8 mouse cellular contexts compared by ENCODE assay signal in genomic region chr3:153724701-153725668, GRCm38 (mm10). TPM values are rescaled to one million over a fixed set of nuclear protein-coding genes. Genes with fewer than 3 reads are reported as not detected.
DNase-seq lines count a peak whose midpoint lies in the region; ATAC-seq and TF ChIP-seq lines count a peak whose summit lies in the region.

Gene St6galnac3, minus strand, starts transcription at chr3:153725174.

- peak within 1 kb of the TSS; percentile 68 for H3K9ac ChIP-seq in forebrain, embryonic 15.5 days (replicated peaks)

- H3K4me1 ChIP-seq in G1E (ENCODE audit: insufficient read depth, low read depth, low read length), result peaks cover 58% of the 10 kb centered on the region
- H3K4me1 ChIP-seq in forebrain, embryonic 15.5 days, result peaks cover 19% of the 10 kb centered on the region

- H3K4me2 ChIP-seq in forebrain, embryonic 15.5 days (replicated peaks), result peak within 1 kb of the TSS; percentile 90

- intact Hi-C loops in heart, postnatal 25 days (cut with DNase I), result loop anchor here (5.0 kb wide), 2 partner anchors 63 to 82 kb away; no protein-coding TSS in a partner anchor

- DNase-seq in G1E (ENCODE audit: low spot score), result peak; percentile 80
- peak; percentile 69 for DNase-seq in cerebellum, adult 11-12 months
- peak; percentile 62 for DNase-seq in heart, postnatal 25 days (ENCODE audit: low spot score)
- peak; percentile 78 to 86 for DNase-seq in layer of hippocampus, adult 18-20 months (ENCODE audit: low spot score in 2 of 2)
- DNase-seq in lung, adult 18-20 months, result peak; percentile 75 to 78
- DNase-seq in testis, postnatal 14 days (ENCODE audit: low spot score), result peak; percentile 83

- H3K9me3 ChIP-seq in G1E (replicated peaks), result no peaks in the 10 kb centered on the region
- no peaks in the 10 kb centered on the region for H3K9me3 ChIP-seq in forebrain, embryonic 15.5 days

- peak within 1 kb of the TSS; percentile 72 for H3K27ac ChIP-seq in forebrain, embryonic 15.5 days (replicated peaks)

- 2% methylated on average over 56 of the region's 56 CpGs for whole genome bisulfite sequencing in forebrain, embryonic 15.5 days

- peaks cover 14% of the 10 kb centered on the region for H3K36me3 ChIP-seq in G1E (replicated peaks)
- H3K36me3 ChIP-seq in forebrain, embryonic 15.5 days, result no peaks in the 10 kb centered on the region

- H3K4me3 ChIP-seq in G1E (ENCODE audit: low read depth, low read length), result peak within 1 kb of the TSS; percentile 88
- H3K4me3 ChIP-seq in forebrain, embryonic 15.5 days, result peak within 1 kb of the TSS; percentile 56

- ATAC-seq in G1E (ENCODE audit: extremely low read depth, insufficient number of reproducible peaks, low FRiP score, poor library complexity, severe bottlenecking), result peak; percentile 79
- ATAC-seq in forebrain, embryonic 15.5 days (replicated peaks), result peak; percentile 99
- ATAC-seq in neutrophil, adult 5-6 weeks (ENCODE audit: extremely low read depth, insufficient number of reproducible peaks, low FRiP score, poor library complexity, severe bottlenecking), result peak; percentile 30; the same call in 1 of the 2 replicates

- no peaks in the 10 kb centered on the region for H3K27me3 ChIP-seq in G1E (ENCODE audit: insufficient read depth, low read length)
- H3K27me3 ChIP-seq in forebrain, embryonic 15.5 days, result no peaks in the 10 kb centered on the region

- TF ChIP-seq CTCF in G1E (IDR thresholded peaks at IDR 0.05; ENCODE audit: low read depth, low read length), result no peak; the same call in 1 of the 2 replicates

RNA-seq across cellular contexts. Expression of gene St6galnac3, which starts in this region (rescaled TPM):
- total RNA-seq in G1E (2014; fragmentation: Nextera tagmentation) (55.9 and 62.8 TPM in 2 replicates), G1E (2017) (45.7 and 55.2 TPM in 2 replicates)
- 1.3 and 1.4 TPM in 2 replicates for polyA plus RNA-seq in G1E (2012)
- 24.4 and 24.5 TPM in 2 replicates for polyA plus RNA-seq in forebrain, embryonic 15.5 days (2015; fragmentation: Nextera tagmentation; extraction: Ambion mirVana)
- 1 to 10 TPM; 4.4 to 7.5 TPM for total RNA-seq in heart, postnatal 25 days (2021)
- total RNA-seq in layer of hippocampus, adult 18-20 months (2021), result 10 to 100 TPM; 24.7 to 27.0 TPM
- total RNA-seq in neutrophil, adult 5-6 weeks (2017), result 6.8 and 9.2 TPM in 2 replicates

Comparison
In these comparisons a context has a peak if more than half of its experiments do, and no peak if none do; other contexts are left out.
1. Peak in every context shown above with its lines: DNase-seq, ATAC-seq, H3K4me3 ChIP-seq and H3K27ac ChIP-seq.
2. RNA of gene St6galnac3 (polyA plus RNA-seq): 24.4 to 24.5 TPM in forebrain, embryonic 15.5 days; 1.3 to 1.4 TPM in G1E; every median in the first group is over 10 times any median in the second.
3. ATAC-seq: peak in every context shown above with its lines; median percentile 99 in forebrain, embryonic 15.5 days; 79 in G1E; 30 in neutrophil, adult 5-6 weeks.